Mouse (Mus musculus) liver, embryonic 15.5 days (tissue): ENCODE data around the gene Plcxd1. TPM values are rescaled to one million over a fixed set of nuclear protein-coding genes. Genes with fewer than 3 reads are reported as not detected.
"Not testable (repeated sequence)": the region's sequence is repeated elsewhere in the genome, so short reads cannot be mapped to it uniquely, and the experiment has no call there.

ENCODE experiments used
- ATAC-seq: fragments of 200-750 bp; cut with Nextera tagmentation; 2 replicates; pipeline ENCODE4 v1.8.0; 2017; ENCODE audit warnings: moderate number of reproducible peaks, mild to moderate bottlenecking, moderate library complexity; ENCODE audit not compliant: insufficient read depth
- H3K27ac ChIP-seq: fragments of 300-500 bp; sonication (generic); replicated peaks from 2 replicates; pipeline ENCODE4 v1.5.1; 2015; ENCODE audit warnings: mild to moderate bottlenecking, inconsistent platforms
- H3K27me3 ChIP-seq: fragments of 300-500 bp; sonication (generic); 2 replicates; pipeline ENCODE4 v1.6.1; 2015; ENCODE audit warnings: mild to moderate bottlenecking, inconsistent platforms
- H3K36me3 ChIP-seq: fragments of 300-500 bp; sonication (generic); replicated peaks from 2 replicates; pipeline ENCODE4 v1.6.1; 2015; ENCODE audit warnings: moderate library complexity, mild to moderate bottlenecking, inconsistent platforms
- H3K4me1 ChIP-seq: fragments of 300-500 bp; sonication (generic); replicated peaks from 2 replicates; pipeline ENCODE4 v1.6.1; 2015; ENCODE audit warnings: inconsistent platforms
- H3K4me2 ChIP-seq: fragments of 300-500 bp; sonication (generic); 2 replicates; pipeline ENCODE4 v1.6.1; 2015; ENCODE audit warnings: moderate library complexity, mild to moderate bottlenecking, inconsistent platforms
- H3K4me3 ChIP-seq: fragments of 300-500 bp; sonication (generic); replicated peaks from 2 replicates; pipeline ENCODE4 v1.5.1; 2015; ENCODE audit warnings: mild to moderate bottlenecking, inconsistent platforms
- H3K9ac ChIP-seq: fragments of 300-500 bp; sonication (generic); 2 replicates; pipeline ENCODE4 v1.6.1; 2015; ENCODE audit warnings: moderate library complexity, mild to moderate bottlenecking, inconsistent platforms
- H3K9me3 ChIP-seq: fragments of 300-500 bp; sonication (generic); replicated peaks from 2 replicates; pipeline ENCODE4 v1.6.1; 2016; ENCODE audit warnings: inconsistent platforms
- WGBS: fragments of 180-500 bp; shearing (Covaris S2); methylation state at CpG from one replicate; pipeline ENCODE4 v1.1.7; 2015; ENCODE audit warnings: mixed read lengths; ENCODE audit not compliant: insufficient replicate concordance; 5-methylcytosine and 5-hydroxymethylcytosine counted together
- polyA plus RNA-seq: library from polyadenylated mRNA; unstranded; fragments of >200 nt; fragmentation: Nextera tagmentation; extraction: Ambion mirVana; gene quantifications from 2 replicates; pipeline ENCODE4 v1.2.1, GENCODE M21; 2015

The Plcxd1 gene
- polyA plus RNA-seq: 0.55 and 0.62 TPM in 2 replicates

- peak; percentile 8; the same call in 1 of the 2 replicates for ATAC-seq
- 17% methylated on average over 25 of the region's 25 CpGs for WGBS
- Histone ChIP-seq H3K4me3 (0 out of 2 replicates have a peak within 1 kb of the TSS, but pooled peaks have one; percentile 7), H3K4me1 (peaks cover 25% of the 10 kb centered on the region), H3K27ac (no peak within 1 kb of the TSS), H3K27me3 (peaks cover 26% of the 10 kb centered on the region), H3K9me3 (no peaks in the 10 kb centered on the region), H3K4me2 (peak within 1 kb of the TSS; percentile 63), H3K36me3 (peaks cover 22% of the 10 kb centered on the region), H3K9ac (no peak within 1 kb of the TSS)
These were observed at the start of gene Plcxd1 for GRCm38 (mm10) chr5:110099656-110100580. Plcxd1 (plus strand) TSS chr5:110099969.

- H3K27me3 ChIP-seq: no peaks in the 10 kb centered on the region
- ATAC-seq: peak; percentile 99
These were observed 41.9 kb upstream of the Plcxd1 start for GRCm38 (mm10) chr5:110057637-110058408.

GRCm38 (mm10) chr5:110072413-110072812 is 27.4 kb upstream of the Plcxd1 start, which contains the start of gene Gm17655:
Gm17655 (minus strand) TSS chr5:110072513.
- not testable (repeated sequence) for H3K4me1 ChIP-seq, H3K27ac ChIP-seq, H3K9ac ChIP-seq, H3K36me3 ChIP-seq, H3K4me2 ChIP-seq, H3K9me3 ChIP-seq, H3K27me3 ChIP-seq, H3K4me3 ChIP-seq, ATAC-seq
- WGBS: 50% methylated on average over 2 of the region's 2 CpGs

More at GRCm38 (mm10) chr5:110057637-110058408, 41.9 kb upstream of the Plcxd1 start:
- H3K4me2 ChIP-seq: peak overlapping the region; percentile 66
- peak overlapping the region; percentile 70 for H3K9ac ChIP-seq
- H3K36me3 ChIP-seq: no peaks in the 10 kb centered on the region
- peak overlapping the region; percentile 76 for H3K4me3 ChIP-seq
- 1% methylated on average over 19 of the region's 19 CpGs for WGBS
- H3K9me3 ChIP-seq: no peaks in the 10 kb centered on the region
- peak overlapping the region; percentile 38; the same call in 1 of the 2 replicates for H3K27ac ChIP-seq
- H3K4me1 ChIP-seq: peaks cover 4% of the 10 kb centered on the region; the same call in 1 of the 2 replicates

GRCm38 (mm10) chr5:110082961-110083360 is 16.8 kb upstream of the Plcxd1 start:
- H3K9me3 ChIP-seq: peaks cover 9% of the 10 kb centered on the region; the same call in 1 of the 2 replicates
- H3K4me1 ChIP-seq: no peaks in the 10 kb centered on the region
- peaks cover 9% of the 10 kb centered on the region; the same call in 1 of the 2 replicates for H3K36me3 ChIP-seq
- no peak overlapping the region for H3K9ac ChIP-seq
- ATAC-seq: no peak
- H3K4me2 ChIP-seq: no peak overlapping the region
- no peak overlapping the region for H3K27ac ChIP-seq
- 58% methylated on average over 4 of the region's 4 CpGs for WGBS
- H3K27me3 ChIP-seq: no peaks in the 10 kb centered on the region
- no peak overlapping the region for H3K4me3 ChIP-seq

GRCm38 (mm10) chr5:110086161-110086866 is 13.5 kb upstream of the Plcxd1 start:
- no peak for ATAC-seq
- H3K4me2 ChIP-seq: peak overlapping the region; percentile 29; the same call in 1 of the 2 replicates
- WGBS: 46% methylated on average over 14 of the region's 14 CpGs
- H3K4me3 ChIP-seq: no peak overlapping the region
- no peak overlapping the region for H3K27ac ChIP-seq
- no peaks in the 10 kb centered on the region for H3K27me3 ChIP-seq
- no peaks in the 10 kb centered on the region for H3K36me3 ChIP-seq
- H3K4me1 ChIP-seq: no peaks in the 10 kb centered on the region
- H3K9ac ChIP-seq: no peak overlapping the region
- H3K9me3 ChIP-seq: no peaks in the 10 kb centered on the region

GRCm38 (mm10) chr5:110091546-110091945 is 8.2 kb upstream of the Plcxd1 start:
- Histone ChIP-seq H3K27ac (no peak overlapping the region), H3K27me3 (no peaks in the 10 kb centered on the region), H3K9me3 (no peaks in the 10 kb centered on the region), H3K4me1 (peaks cover 16% of the 10 kb centered on the region), H3K4me3 (no peak overlapping the region), H3K4me2 (no peak overlapping the region), H3K9ac (no peak overlapping the region), H3K36me3 (no peaks in the 10 kb centered on the region)
- 48% methylated on average over 2 of the region's 2 CpGs for WGBS
- no peak for ATAC-seq

GRCm38 (mm10) chr5:110094030-110094846 is 5.5 kb upstream of the Plcxd1 start, which contains the start of gene Gm35315:
Gm35315 (minus strand) TSS chr5:110094420.
- Histone ChIP-seq H3K4me1 (peaks cover 16% of the 10 kb centered on the region), H3K27ac (peak within 1 kb of the TSS; percentile 73), H3K9me3 (no peaks in the 10 kb centered on the region), H3K9ac (peak within 1 kb of the TSS; percentile 49), H3K4me3 (peak within 1 kb of the TSS; percentile 54), H3K36me3 (no peaks in the 10 kb centered on the region), H3K27me3 (no peaks in the 10 kb centered on the region), H3K4me2 (peak within 1 kb of the TSS; percentile 77)
- peak; percentile 97 for ATAC-seq
- 2% methylated on average over 25 of the region's 25 CpGs for WGBS

GRCm38 (mm10) chr5:110094847-110095213 is 4.9 kb upstream of the Plcxd1 start:
- Histone ChIP-seq H3K9me3 (no peaks in the 10 kb centered on the region), H3K36me3 (no peaks in the 10 kb centered on the region), H3K27me3 (peaks cover 5% of the 10 kb centered on the region), H3K4me3 (peak overlapping the region; percentile 54), H3K4me1 (peaks cover 16% of the 10 kb centered on the region), H3K4me2 (peak overlapping the region; percentile 77), H3K27ac (peak overlapping the region; percentile 73), H3K9ac (peak overlapping the region; percentile 49)
- ATAC-seq: peak; percentile 32; the same call in 1 of the 2 replicates
- WGBS: 2% methylated on average over 4 of the region's 4 CpGs

- WGBS: 70% methylated on average over 1 of the region's 1 CpGs
- Histone ChIP-seq H3K4me1 (peaks cover 32% of the 10 kb centered on the region), H3K9me3 (no peaks in the 10 kb centered on the region), H3K4me3 (no peak overlapping the region), H3K27ac (no peak overlapping the region), H3K27me3 (peaks cover 26% of the 10 kb centered on the region), H3K9ac (no peak overlapping the region), H3K36me3 (peaks cover 13% of the 10 kb centered on the region), H3K4me2 (no peak overlapping the region)
- no peak for ATAC-seq
These were observed 735 bp upstream of the Plcxd1 start for GRCm38 (mm10) chr5:110098991-110099477.
